Mouse (Mus musculus) G1E-ER4 (cell line): ENCODE measurements around the gene Casr. TPM values are rescaled to one million over a fixed set of nuclear protein-coding genes. Genes with fewer than 3 reads are reported as not detected.

ENCODE experiments used
- GATA1 ChIP-seq: IDR thresholded peaks from one replicate; pipeline ENCODE4 v1.8.0; 2012; ENCODE audit warnings: low read length, inconsistent platforms
- polyA plus RNA-seq: library from polyadenylated mRNA; stranded (reverse); fragments of >175 nt; gene quantifications from 2 replicates; pipeline ENCODE4 v1.2.3, GENCODE M21; 2012

Casr gene
- polyA plus RNA-seq, 1 experiment: not detected

DNA sequence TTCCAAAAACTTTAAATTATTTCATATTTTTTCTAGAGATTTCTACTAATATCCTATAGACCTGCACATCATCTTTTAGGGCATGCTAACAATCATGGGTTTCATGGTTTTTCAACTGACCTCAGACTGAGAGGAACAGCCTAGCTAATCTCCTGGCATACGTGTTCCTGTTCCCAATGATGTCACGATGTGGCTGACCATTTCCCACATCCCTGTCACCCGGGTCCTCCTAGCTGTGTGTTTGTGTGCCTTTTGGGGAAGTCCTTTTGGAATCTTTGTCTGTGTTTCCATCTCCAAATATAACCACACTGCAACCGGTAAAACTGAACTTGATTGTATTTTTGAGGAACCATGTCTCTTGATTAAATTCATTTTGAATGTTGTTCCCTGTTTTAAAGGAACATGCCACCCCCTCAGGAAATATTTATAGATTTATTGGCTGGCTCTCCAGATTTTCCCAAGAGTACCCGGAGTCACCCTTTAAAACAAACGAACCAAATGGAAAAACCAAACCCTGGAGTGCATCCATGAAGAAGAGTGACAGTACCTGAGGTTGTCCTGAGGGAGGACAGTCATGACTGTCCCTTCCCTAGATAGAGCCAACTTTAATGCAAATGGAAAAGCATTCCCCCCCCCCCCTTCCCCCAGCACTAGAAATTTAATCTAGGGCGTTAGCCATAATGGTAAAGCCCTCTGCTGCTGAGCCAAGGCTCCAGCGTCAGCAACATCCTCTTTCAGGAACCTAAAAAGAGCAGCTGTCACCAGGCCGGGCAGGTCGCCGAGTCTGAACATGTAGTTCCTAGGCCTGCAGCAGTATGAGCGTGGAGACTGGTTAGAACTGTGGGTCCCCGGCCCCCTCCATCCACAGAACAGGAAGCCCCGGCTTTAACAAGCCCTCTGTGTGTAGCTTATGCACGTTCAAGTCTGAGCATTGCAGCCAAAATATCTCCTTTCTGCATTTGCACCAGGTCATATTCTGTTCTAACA is 31.1 kb downstream of the Casr start:
- TF ChIP-seq GATA1: no peak

DNA sequence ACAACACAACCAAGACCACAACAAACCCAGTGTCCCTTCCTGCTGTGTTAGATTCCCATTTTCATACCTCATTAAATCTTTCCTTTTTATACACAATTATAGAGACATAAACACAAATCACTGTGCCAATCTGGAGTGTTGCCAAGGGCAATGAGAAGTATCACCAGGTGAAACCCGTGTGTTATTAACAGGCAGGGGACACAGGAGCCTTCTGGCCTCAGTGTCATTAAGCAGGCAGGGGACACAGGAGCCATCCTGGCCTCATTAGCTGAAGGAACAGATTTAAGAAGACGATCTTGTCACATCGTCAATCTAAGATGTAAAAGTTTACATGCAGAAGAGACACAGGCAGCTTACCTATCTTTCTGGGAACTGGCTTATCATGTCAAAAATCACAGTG is 33.1 kb downstream of the Casr start:
- no peak for TF ChIP-seq GATA1

DNA sequence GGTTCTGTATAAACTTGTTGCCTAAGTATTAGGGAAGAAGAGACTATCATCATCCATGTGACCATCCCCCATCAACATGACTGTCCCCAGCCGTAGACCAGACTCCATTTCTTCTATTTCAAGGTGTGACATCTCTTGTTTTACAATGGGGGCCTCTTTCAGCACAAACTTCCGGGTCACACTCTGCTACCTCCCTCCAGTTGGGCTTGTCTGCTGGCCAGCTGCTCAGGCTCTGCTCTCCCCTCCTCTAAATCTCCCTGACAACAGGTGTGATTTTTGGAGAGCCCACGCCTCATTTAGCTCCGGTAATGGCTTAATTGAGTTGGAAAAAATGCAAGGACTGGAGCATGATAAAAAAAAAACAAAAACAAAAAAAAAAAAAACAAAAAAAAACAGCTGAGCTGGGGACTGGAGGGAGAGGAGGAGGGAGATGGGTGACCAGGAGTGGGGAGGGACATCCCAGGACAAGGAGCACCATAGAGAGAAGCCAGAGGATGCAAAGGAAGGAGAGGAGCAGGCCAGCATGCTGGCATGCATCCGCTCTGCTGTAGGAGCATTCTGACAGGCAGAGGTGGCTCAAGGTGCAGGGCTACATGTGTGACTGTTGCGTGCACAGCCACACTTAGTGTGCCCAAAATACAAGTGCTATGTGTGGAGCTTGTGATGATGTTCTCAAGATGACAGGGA is 35.2 kb downstream of the Casr start:
- TF ChIP-seq GATA1: no peak

DNA sequence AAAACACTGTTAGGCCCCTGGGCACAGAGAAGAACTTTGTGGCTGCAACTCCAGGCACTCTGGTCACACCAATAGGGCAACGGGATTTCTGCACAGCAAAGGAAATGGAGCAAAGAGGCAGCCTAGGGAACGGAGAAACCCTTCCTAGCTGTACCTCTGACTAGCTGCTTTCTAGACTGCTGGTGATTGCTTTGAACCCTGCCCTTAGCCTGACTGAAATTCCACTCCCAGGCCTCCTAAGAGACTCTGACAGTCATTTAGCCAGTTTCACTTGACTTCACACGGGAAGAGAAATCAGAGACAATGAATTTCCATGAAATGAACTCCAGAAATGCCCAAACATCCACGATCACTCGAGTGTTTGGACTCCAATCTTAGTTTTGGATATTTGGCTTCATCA is 38.8 kb downstream of the Casr start:
- no peak for TF ChIP-seq GATA1

DNA sequence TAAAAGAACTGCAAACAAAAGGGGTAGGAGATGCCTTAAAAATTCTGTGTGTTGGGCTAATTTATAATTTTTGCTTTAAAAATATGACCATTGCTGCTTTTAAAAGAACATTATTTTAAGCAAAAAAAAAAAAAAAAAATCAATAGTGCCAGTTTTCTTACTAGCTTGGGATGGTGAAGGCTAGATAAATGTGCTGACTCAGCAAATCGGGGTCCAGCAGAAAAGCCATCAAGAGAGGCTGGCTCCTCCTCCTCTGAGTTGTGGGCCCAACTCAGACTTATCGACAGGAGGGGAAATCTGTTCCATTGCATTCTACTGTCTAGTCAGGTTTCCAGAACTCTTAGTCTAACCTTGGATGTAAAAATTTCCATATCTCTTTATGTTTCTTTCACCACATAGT is 45.6 kb downstream of the Casr start:
- TF ChIP-seq GATA1: no peak

DNA sequence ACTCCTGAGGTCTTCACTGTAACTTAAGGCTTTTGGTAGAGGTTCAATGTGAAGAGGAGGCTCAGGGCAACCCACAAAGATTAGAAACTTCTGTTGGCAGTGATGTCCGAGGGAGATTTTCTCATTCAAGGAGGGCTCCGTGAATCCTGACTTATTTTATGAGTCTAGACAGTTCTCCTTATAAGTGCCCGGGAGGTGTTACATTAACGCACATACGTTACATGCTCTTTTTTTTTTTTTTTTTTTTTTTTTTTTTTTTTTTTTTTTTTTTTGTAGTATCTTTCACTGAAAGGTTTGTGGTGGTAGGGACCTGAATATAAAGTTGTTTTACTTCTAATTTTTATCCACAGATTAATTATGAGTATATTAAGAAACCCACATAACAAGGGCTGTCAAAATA is 54.6 kb downstream of the Casr start:
- TF ChIP-seq GATA1: no peak

DNA sequence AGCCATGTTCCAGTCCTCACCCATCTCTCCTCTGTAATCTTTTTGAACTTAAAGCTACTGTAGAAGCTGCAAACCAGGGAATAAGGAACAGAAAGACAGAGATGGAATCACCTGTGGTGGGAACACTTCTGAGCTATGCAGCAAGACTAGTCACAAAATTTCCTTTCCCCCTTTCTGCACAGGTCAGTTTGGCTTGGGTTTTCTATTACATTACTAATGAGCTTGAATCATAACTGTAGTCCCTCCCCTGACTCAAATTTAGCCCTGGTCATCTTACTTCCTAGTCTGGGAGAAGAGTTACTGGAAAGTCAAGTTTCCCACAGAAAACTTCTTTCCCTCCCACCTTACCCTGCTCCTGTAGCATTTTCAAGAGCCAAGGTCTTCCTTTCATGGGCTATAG is 55.1 kb downstream of the Casr start:
- no peak for TF ChIP-seq GATA1

DNA sequence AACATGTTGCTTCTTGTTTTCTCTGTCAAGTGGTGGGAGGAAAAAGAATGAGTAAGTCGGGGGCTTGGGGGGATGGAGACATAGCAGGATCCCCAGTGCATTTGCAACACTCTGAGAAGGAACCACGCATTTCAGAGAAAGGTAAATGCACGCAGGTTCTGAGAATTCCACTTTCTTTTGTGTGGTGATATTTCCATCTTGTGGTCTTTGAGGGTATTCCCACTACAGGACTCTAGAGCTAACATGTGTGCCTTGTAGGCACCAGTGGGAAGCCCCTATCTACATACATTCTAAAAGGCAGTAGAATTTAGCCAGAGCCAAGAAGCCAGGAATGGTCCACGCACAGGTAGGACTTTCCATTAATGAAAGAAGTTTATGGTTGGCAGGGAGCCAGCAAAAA is 56.0 kb downstream of the Casr start:
- no peak for TF ChIP-seq GATA1

DNA sequence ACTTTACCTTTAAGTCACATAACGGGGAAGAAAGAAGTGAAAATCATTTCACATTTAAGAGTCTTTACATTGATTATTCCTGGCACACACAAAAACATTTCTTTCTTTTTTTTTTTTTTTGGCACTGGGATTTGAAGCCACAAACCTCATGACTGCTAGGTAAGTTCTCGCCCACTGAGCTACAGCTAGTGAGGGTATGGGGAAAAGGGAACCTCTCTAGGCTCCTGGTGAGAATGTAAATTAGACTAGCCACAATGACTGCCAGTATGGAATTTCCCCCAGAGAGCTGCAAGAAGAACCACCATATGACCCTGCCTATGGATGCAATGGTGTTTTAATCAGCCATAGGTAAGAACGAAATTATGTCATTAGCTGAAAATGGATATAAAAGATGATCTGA is 56.8 kb downstream of the Casr start:
- TF ChIP-seq GATA1: no peak

DNA sequence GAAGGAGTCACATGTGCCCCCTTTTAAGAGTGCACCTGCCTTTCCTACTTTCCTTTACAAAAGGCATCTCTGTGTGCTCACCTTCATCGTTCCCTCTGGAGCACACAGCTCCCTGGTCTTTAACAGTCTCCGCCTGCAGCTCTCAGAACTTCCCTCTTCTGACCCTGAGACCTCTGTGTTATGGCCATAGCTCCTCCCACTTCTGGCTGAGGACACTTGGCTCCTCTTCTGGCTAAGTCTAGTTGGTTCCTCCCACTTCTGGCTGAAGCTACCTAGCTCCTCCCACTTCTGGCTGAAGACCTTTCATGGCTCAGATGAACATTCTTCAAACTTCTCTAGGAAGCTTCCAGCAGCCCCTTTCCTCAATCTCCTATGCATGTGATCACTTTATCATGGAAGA is 59.7 kb downstream of the Casr start:
- no peak for TF ChIP-seq GATA1

DNA sequence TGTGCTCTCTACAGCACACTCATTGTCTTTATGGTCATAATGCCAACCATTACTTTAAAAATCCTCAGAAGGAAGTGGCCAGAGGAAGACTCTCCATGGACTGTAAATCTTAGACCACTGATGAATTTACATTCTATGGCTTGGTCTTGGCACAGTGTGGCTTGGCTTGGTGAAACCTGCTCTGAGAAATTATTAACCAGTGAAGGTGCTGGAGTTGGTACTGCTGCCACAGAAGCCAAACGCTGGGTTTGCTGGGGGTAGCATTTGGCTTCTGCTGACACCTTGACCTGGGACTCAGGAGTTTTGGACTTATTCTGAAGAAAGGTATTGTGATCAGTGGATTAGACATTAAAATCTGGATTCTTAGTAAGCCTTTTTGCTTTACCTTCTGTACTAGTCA is 69.5 kb downstream of the Casr start:
- TF ChIP-seq GATA1: no peak

DNA sequence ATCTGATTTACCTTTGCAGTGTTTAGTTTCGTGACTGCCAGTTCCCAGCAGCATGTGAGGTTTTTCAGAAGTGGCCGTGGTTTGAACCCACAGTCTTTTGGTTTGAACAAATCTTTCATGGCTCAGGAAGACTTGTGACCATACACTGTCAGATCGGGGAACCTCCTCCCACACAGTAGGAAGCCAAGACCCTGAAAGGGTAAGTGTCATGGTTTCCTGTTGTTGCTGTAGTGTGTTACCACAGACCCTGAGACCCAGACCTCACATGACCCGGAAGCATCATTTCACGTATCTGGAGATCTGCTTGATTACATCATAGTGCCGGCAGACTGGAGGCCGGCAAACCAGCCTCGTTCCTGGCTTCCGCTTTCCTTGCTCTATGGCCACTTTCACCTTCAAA is 85.1 kb downstream of the Casr start:
- no peak for TF ChIP-seq GATA1

DNA sequence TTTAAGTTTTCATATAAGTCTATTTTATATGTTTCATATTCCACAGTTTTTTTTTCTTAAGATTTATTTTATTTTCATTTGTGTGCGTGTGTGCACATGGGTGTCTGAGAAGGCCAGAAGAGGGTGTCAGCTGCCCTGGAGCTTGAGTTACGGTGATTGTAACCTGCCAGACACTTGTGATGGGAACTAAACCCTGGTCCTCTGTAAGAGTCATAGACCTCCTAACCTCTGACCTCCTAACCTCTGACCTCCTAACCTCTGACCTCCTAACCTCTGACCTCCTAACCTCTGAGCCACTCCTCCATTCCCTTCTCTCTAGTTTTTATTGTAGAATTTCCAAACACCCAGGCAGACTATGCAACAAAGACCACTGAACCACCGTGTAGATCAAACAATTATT is 86.4 kb downstream of the Casr start:
- no peak for TF ChIP-seq GATA1

DNA sequence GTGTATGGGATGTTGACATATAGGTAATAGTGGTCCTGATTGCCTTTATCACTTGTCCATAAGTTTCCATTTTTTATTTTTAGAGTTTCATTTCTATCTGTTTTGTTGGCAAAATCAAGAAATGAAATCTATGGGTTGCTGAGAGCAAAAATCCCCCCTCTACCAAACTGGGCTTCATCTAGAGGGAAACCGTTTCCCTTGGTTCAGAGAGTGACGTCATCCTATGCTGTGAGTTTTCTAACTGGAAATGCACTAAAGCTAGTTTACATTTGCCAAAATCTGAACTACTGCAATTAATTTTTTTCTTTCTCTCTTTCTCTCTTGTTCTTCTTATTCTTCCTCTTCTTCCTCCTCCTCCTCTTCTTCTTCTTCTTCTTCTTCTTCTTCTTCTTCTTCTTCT is 87.1 kb downstream of the Casr start:
- no peak for TF ChIP-seq GATA1

DNA sequence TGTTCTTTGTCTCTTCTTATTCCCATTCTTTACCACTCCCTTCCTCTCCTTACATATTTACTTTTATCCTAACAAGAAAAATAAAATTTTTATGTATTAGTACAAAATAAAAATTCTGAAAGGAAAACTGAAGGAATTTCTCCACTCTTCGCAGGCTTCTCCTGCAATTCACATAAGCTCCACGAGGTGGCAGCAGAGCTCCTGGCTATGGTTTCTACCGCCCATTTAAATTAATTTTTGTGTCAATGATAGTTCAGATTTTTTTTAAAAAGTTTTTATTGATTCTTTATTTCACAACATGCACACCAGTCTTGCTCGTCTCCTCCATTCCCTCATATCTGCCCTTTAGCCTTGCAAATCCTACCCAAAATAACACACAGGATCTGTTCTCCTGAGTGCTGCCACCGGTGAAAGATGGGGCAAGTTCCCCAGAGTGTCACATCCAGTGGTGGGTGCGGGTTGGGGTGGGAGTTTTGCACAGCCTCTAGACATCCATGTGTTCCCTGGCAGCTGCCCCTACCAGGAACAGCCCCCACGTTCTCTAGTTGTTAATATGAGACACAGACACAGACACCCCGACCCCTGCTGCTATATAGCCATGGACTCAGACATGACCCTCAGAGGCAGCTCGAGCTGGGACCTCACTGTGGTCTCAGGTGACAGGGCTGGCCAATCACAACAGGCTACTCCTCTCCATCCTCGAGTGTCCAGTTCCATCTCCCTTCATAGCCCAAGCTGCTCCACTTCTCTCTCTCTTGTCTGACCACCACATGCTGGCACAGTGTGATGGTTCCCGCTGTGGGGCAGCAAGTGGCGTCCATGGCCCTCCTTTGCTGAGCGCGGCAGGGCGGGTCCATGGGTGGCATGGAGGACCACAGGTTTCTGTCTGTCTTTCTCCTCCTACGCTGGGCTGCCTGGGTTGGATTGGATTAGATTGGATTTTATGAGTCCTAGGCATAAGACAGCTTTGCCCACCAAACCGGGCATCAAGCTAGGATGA is 88.4 kb downstream of the Casr start:
- no peak for TF ChIP-seq GATA1
